Mouse (Mus musculus) megakaryocyte, embryonic 14.5 days (primary cell): ENCODE measurements around the gene Znrf4. TPM values are rescaled to one million over a fixed set of nuclear protein-coding genes. Genes with fewer than 3 reads are reported as not detected.

Source experiments
- H3K27me3 ChIP-seq: replicated peaks from 2 replicates; pipeline ENCODE3; 2012; ENCODE audit warnings: inconsistent platforms
- H3K36me3 ChIP-seq: replicated peaks from 2 replicates; pipeline ENCODE3; 2012; ENCODE audit warnings: low read length, inconsistent platforms, mixed read lengths
- H3K4me1 ChIP-seq: 2 replicates; pipeline ENCODE4 v1.6.1; 2012; ENCODE audit warnings: inconsistent platforms
- H3K4me3 ChIP-seq: replicated peaks from 2 replicates; pipeline ENCODE3; 2012; ENCODE audit warnings: moderate library complexity, mild to moderate bottlenecking, inconsistent platforms
- H3K9me3 ChIP-seq: 2 replicates; pipeline ENCODE4 v1.6.1; 2012; ENCODE audit warnings: inconsistent platforms
- FLI1 ChIP-seq: IDR thresholded peaks from 2 replicates; pipeline ENCODE4 v1.6.1; 2012; ENCODE audit warnings: low read length, inconsistent platforms, mixed read lengths
- GATA1 ChIP-seq: IDR thresholded peaks from 3 replicates; pipeline ENCODE4 v1.6.1; 2012; ENCODE audit warnings: mixed read lengths, low read length, inconsistent platforms, borderline replicate concordance
- polyA plus RNA-seq: library from polyadenylated mRNA; stranded (reverse); fragments of >175 nt; gene quantifications from 2 replicates; pipeline ENCODE4 v1.2.3, GENCODE M21; 2012; ENCODE audit warnings: low replicate concordance; ENCODE audit not compliant: insufficient read depth

Znrf4 gene
- polyA plus RNA-seq, 1 experiment, result 0.22 TPM

GRCm38 (mm10) chr17:56499229-56499628 lies 13.0 kb downstream of the Znrf4 start:
- H3K36me3 ChIP-seq, result no peaks in the 10 kb centered on the region
- H3K9me3 ChIP-seq, result peaks cover 86% of the 10 kb centered on the region
- no peaks in the 10 kb centered on the region for H3K4me1 ChIP-seq
- H3K4me3 ChIP-seq, result no peak overlapping the region
- peaks cover 47% of the 10 kb centered on the region for H3K27me3 ChIP-seq
- no peak for TF ChIP-seq FLI1
- TF ChIP-seq GATA1, result no peak

GRCm38 (mm10) chr17:56494480-56494879 lies 17.8 kb downstream of the Znrf4 start:
- peaks cover 90% of the 10 kb centered on the region for H3K9me3 ChIP-seq
- no peaks in the 10 kb centered on the region for H3K36me3 ChIP-seq
- no peak for TF ChIP-seq FLI1
- TF ChIP-seq GATA1, result no peak
- no peak overlapping the region for H3K4me3 ChIP-seq
- H3K27me3 ChIP-seq, result peaks cover 45% of the 10 kb centered on the region
- H3K4me1 ChIP-seq, result no peaks in the 10 kb centered on the region

- Histone ChIP-seq H3K27me3 (peaks cover 49% of the 10 kb centered on the region), H3K9me3 (peaks cover 90% of the 10 kb centered on the region), H3K4me3 (no peak overlapping the region), H3K4me1 (no peaks in the 10 kb centered on the region), H3K36me3 (no peaks in the 10 kb centered on the region)
- TF ChIP-seq FLI1 (no peak), GATA1 (no peak)
Measured at GRCm38 (mm10) chr17:56493841-56494240, 18.4 kb downstream of the Znrf4 start.

- no peaks in the 10 kb centered on the region for H3K36me3 ChIP-seq
- peak overlapping the region; percentile 38 for H3K4me3 ChIP-seq
- H3K27me3 ChIP-seq, result peaks cover 61% of the 10 kb centered on the region
- peaks cover 7% of the 10 kb centered on the region; the same call in 1 of the 2 replicates for H3K4me1 ChIP-seq
- TF ChIP-seq GATA1 (no peak), FLI1 (no peak)
- peaks cover 86% of the 10 kb centered on the region for H3K9me3 ChIP-seq
Measured at GRCm38 (mm10) chr17:56490438-56491152, 21.6 kb downstream of the Znrf4 start.

- TF ChIP-seq GATA1 (no peak), FLI1 (no peak)
- peaks cover 7% of the 10 kb centered on the region; the same call in 1 of the 2 replicates for H3K4me1 ChIP-seq
- H3K9me3 ChIP-seq, result peaks cover 62% of the 10 kb centered on the region
- H3K4me3 ChIP-seq, result no peak overlapping the region
- H3K27me3 ChIP-seq, result peaks cover 83% of the 10 kb centered on the region
- no peaks in the 10 kb centered on the region for H3K36me3 ChIP-seq
Measured at GRCm38 (mm10) chr17:56488028-56488427, 24.2 kb downstream of the Znrf4 start.

GRCm38 (mm10) chr17:56487441-56487888 lies 24.8 kb downstream of the Znrf4 start:
- H3K36me3 ChIP-seq, result no peaks in the 10 kb centered on the region
- no peak overlapping the region for H3K4me3 ChIP-seq
- peaks cover 86% of the 10 kb centered on the region for H3K27me3 ChIP-seq
- TF ChIP-seq FLI1, result no peak
- no peak for TF ChIP-seq GATA1
- H3K9me3 ChIP-seq, result peaks cover 56% of the 10 kb centered on the region
- H3K4me1 ChIP-seq, result peaks cover 10% of the 10 kb centered on the region; the same call in 1 of the 2 replicates

GRCm38 (mm10) chr17:56485926-56486325 lies 26.3 kb downstream of the Znrf4 start:
- no peak overlapping the region for H3K4me3 ChIP-seq
- no peak for TF ChIP-seq GATA1
- TF ChIP-seq FLI1, result no peak
- no peaks in the 10 kb centered on the region for H3K36me3 ChIP-seq
- H3K9me3 ChIP-seq, result peaks cover 46% of the 10 kb centered on the region
- H3K27me3 ChIP-seq, result peaks cover 91% of the 10 kb centered on the region
- peaks cover 16% of the 10 kb centered on the region; the same call in 1 of the 2 replicates for H3K4me1 ChIP-seq

GRCm38 (mm10) chr17:56485118-56485517 lies 27.1 kb downstream of the Znrf4 start:
- Histone ChIP-seq H3K4me1 (peaks cover 21% of the 10 kb centered on the region), H3K27me3 (peaks cover 83% of the 10 kb centered on the region), H3K9me3 (peaks cover 37% of the 10 kb centered on the region), H3K4me3 (no peak overlapping the region), H3K36me3 (no peaks in the 10 kb centered on the region)
- TF ChIP-seq GATA1 (no peak), FLI1 (no peak)

GRCm38 (mm10) chr17:56482671-56483070 lies 29.6 kb downstream of the Znrf4 start:
- TF ChIP-seq GATA1, result no peak
- peaks cover 39% of the 10 kb centered on the region for H3K4me1 ChIP-seq
- H3K9me3 ChIP-seq, result peaks cover 14% of the 10 kb centered on the region
- H3K27me3 ChIP-seq, result peaks cover 71% of the 10 kb centered on the region
- H3K4me3 ChIP-seq, result no peak overlapping the region
- H3K36me3 ChIP-seq, result no peaks in the 10 kb centered on the region

- Histone ChIP-seq H3K9me3 (no peaks in the 10 kb centered on the region), H3K36me3 (no peaks in the 10 kb centered on the region), H3K4me1 (peaks cover 61% of the 10 kb centered on the region), H3K27me3 (peaks cover 71% of the 10 kb centered on the region), H3K4me3 (peak overlapping the region; percentile 74)
- TF ChIP-seq GATA1, result no peak
Measured at GRCm38 (mm10) chr17:56479358-56479757, 32.9 kb downstream of the Znrf4 start.
